Mouse (Mus musculus) midbrain, embryonic 16.5 days (tissue): Measurements from ENCODE around the gene Olfr839-ps1. TPM values are rescaled to one million over a fixed set of nuclear protein-coding genes. Genes with fewer than 3 reads are reported as not detected.

Source experiments
- ATAC-seq: fragments of 200-750 bp; cut with Nextera tagmentation; 2 replicates; pipeline ENCODE4 v1.8.0; 2017; ENCODE audit warnings: moderate TSS enrichment
- H3K27ac ChIP-seq: fragments of 300-500 bp; sonication (generic); 2 replicates; pipeline ENCODE4 v1.5.1; 2014; ENCODE audit warnings: mild to moderate bottlenecking, low read length, mixed read lengths
- H3K27me3 ChIP-seq: fragments of 300-500 bp; sonication (generic); 2 replicates; pipeline ENCODE4 v1.6.1; 2014; ENCODE audit warnings: low read depth, low read length, mixed read lengths; ENCODE audit not compliant: control insufficient read depth, insufficient read depth
- H3K36me3 ChIP-seq: fragments of 300-500 bp; sonication (generic); 2 replicates; pipeline ENCODE4 v1.6.1; 2014; ENCODE audit warnings: mild to moderate bottlenecking, low read length, moderate library complexity, mixed read lengths; ENCODE audit not compliant: control insufficient read depth, insufficient read depth
- H3K4me1 ChIP-seq: fragments of 300-500 bp; sonication (generic); 2 replicates; pipeline ENCODE4 v1.6.1; 2014; ENCODE audit warnings: mild to moderate bottlenecking, low read length, mixed read lengths; ENCODE audit not compliant: control insufficient read depth, insufficient read depth
- H3K4me2 ChIP-seq: fragments of 300-500 bp; sonication (generic); 2 replicates; pipeline ENCODE4 v1.6.1; 2014; ENCODE audit warnings: mild to moderate bottlenecking, low read length, mixed read lengths
- H3K4me3 ChIP-seq: fragments of 300-500 bp; sonication (generic); 2 replicates; pipeline ENCODE4 v1.5.1; 2014; ENCODE audit warnings: low read depth, mild to moderate bottlenecking, low read length, moderate library complexity, mixed read lengths
- H3K9ac ChIP-seq: fragments of 300-500 bp; sonication (generic); 2 replicates; pipeline ENCODE4 v1.6.1; 2014; ENCODE audit warnings: low read depth, low read length, mixed read lengths
- H3K9me3 ChIP-seq: fragments of 300-500 bp; sonication (generic); replicated peaks from 2 replicates; pipeline ENCODE4 v1.6.1; 2014; ENCODE audit warnings: mild to moderate bottlenecking, low read length, mixed read lengths; ENCODE audit not compliant: control insufficient read depth, poor library complexity, severe bottlenecking
- WGBS: fragments of 180-500 bp; shearing (Covaris S2); extraction: QIAGEN DNeasy Blood & Tissue Kit; methylation state at CpG from one replicate; pipeline ENCODE4 v1.1.7; 2014; 5-methylcytosine and 5-hydroxymethylcytosine counted together
- polyA plus RNA-seq: library from polyadenylated mRNA; unstranded; fragments of >200 nt; fragmentation: Nextera tagmentation; extraction: Ambion mirVana; gene quantifications from 2 replicates; pipeline ENCODE4 v1.2.1, GENCODE M21; 2015

Gene Olfr839-ps1
- not detected in 2 replicates for polyA plus RNA-seq

DNA sequence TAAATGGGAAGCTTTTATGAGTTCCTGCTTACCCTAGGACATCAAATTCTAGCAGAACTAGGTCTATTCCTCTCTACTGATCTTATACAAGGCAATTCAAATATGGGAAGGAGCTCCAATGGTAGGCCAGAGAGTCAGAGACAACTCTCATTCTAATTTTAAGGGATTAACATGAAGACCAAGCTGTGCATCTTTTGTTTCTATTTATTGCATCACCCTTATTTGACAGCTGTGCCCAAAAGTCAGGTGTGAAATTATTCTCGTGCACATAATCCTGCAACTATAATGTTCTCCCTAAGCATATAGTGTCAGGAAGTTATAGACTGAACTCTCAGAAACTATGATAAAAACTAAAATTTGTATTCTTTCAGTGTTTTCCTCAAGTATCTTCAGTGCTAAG is at the start of gene Olfr839-ps1:
TSS of gene Olfr839-ps1 (minus strand) at position 101 of the 400 bp plus-strand sequence.
- peaks cover 16% of the 10 kb centered on the region for H3K9me3 ChIP-seq
- H3K4me1 ChIP-seq, result no peaks in the 10 kb centered on the region
- H3K27me3 ChIP-seq, result no peaks in the 10 kb centered on the region
- H3K4me3 ChIP-seq, result no peak within 1 kb of the TSS
- 95% methylated on average over 1 of the region's 1 CpGs for WGBS
- ATAC-seq, result no peak
- H3K36me3 ChIP-seq, result no peaks in the 10 kb centered on the region
- H3K27ac ChIP-seq, result no peak within 1 kb of the TSS
- no peak within 1 kb of the TSS for H3K9ac ChIP-seq
- H3K4me2 ChIP-seq, result no peak within 1 kb of the TSS

DNA sequence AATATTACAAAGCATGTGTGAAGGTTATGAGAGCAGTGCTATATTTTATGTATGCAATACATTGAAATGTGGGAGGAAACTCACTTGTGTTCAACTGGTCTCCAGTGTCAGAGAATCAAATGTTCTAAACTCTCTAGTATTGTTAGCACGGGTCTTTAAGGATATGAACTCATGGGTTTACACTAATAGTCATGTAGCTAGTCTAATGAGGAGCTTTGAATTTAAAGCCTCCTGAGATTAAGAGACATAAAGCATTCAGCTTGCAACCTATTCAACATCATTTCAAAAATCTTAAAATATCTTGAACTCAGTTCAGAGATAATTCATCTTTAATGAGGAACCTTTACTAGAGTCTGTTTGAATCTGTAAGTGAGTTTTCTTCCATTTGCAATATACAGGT is 41.1 kb downstream of the Olfr839-ps1 start, which contains the start of gene Olfr837:
TSS of gene Olfr837 (plus strand) at position 301 of the 400 bp plus-strand sequence.
- H3K4me1 ChIP-seq, result no peaks in the 10 kb centered on the region
- ATAC-seq, result no peak

DNA sequence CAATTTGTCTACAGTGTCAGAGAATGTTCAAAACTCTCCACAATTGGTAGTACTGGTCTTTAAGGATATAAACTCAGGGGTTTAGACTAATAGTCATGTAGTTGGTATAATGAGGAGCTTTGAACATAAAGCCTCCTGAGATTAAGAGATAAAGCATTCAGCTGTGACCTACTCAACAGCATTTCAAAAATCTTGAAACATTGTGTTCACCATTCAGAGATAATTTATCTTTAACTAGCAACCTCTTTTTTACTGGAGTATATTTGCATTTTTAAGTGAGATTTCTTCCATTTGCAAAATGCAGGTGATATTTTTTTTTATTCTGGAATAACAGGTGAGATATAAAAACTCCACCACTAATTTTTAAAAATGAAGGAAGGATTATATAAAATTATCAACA is 57.0 kb downstream of the Olfr839-ps1 start, which contains the start of gene Olfr836:
TSS of gene Olfr836 (plus strand) at position 301 of the 400 bp plus-strand sequence.
- H3K9me3 ChIP-seq, result 0 out of 2 replicates have a peak, but pooled peaks cover 5% of the 10 kb centered on the region
- no peak within 1 kb of the TSS for H3K4me3 ChIP-seq
- H3K27me3 ChIP-seq, result no peaks in the 10 kb centered on the region
- no peak within 1 kb of the TSS for H3K27ac ChIP-seq
- no peaks in the 10 kb centered on the region for H3K4me1 ChIP-seq
- H3K9ac ChIP-seq, result no peak within 1 kb of the TSS
- no peak within 1 kb of the TSS for H3K4me2 ChIP-seq
- no peak for ATAC-seq
- no peaks in the 10 kb centered on the region for H3K36me3 ChIP-seq

More for the DNA sequence above, 41.1 kb downstream of the Olfr839-ps1 start, which contains the start of gene Olfr837:
- H3K36me3 ChIP-seq, result no peaks in the 10 kb centered on the region
- 71% methylated on average over 1 of the region's 1 CpGs for WGBS
- no peaks in the 10 kb centered on the region for H3K27me3 ChIP-seq
- H3K4me2 ChIP-seq, result no peak within 1 kb of the TSS
- H3K4me3 ChIP-seq, result no peak within 1 kb of the TSS
- H3K9me3 ChIP-seq, result 0 out of 2 replicates have a peak, but pooled peaks cover 4% of the 10 kb centered on the region
- no peak within 1 kb of the TSS for H3K27ac ChIP-seq
- H3K9ac ChIP-seq, result no peak within 1 kb of the TSS

Other genes starting within 250 kb of the Olfr839-ps1 start
- gene Olfr832, start 240.2 kb downstream of the Olfr839-ps1 start, polyA plus RNA-seq, result not detected in 2 replicates
- gene Olfr834, start 189.3 kb downstream of the Olfr839-ps1 start, polyA plus RNA-seq, result not detected in 2 replicates
- gene Olfr835, start 144.6 kb downstream of the Olfr839-ps1 start, polyA plus RNA-seq, result not detected in 2 replicates
- not detected in 2 replicates for gene Olfr836, start 56.9 kb downstream of the Olfr839-ps1 start, polyA plus RNA-seq
- gene Olfr837, start 41.0 kb downstream of the Olfr839-ps1 start, polyA plus RNA-seq, result not detected in 2 replicates
- gene Olfr843, start 74.7 kb upstream of the Olfr839-ps1 start, polyA plus RNA-seq, result not detected in 2 replicates
- not detected in 2 replicates for gene Olfr844, start 139.0 kb upstream of the Olfr839-ps1 start, polyA plus RNA-seq
- gene Olfr845, start 159.1 kb upstream of the Olfr839-ps1 start, polyA plus RNA-seq, result not detected in 2 replicates
- gene Olfr846, start 186.7 kb upstream of the Olfr839-ps1 start, polyA plus RNA-seq, result not detected in 2 replicates
- gene Olfr847, start 201.4 kb upstream of the Olfr839-ps1 start, polyA plus RNA-seq, result not detected in 2 replicates